Mouse (Mus musculus) erythroblast, embryonic 14.5 days (primary cell): Measurements from ENCODE around the gene Bhmt2. TPM values are rescaled to one million over a fixed set of nuclear protein-coding genes. Genes with fewer than 3 reads are reported as not detected.

ENCODE experiments used
- H3K27me3 ChIP-seq: 2 replicates; pipeline ENCODE4 v1.6.1; 2012; ENCODE audit warnings: inconsistent platforms; ENCODE audit not compliant: control insufficient read depth
- H3K36me3 ChIP-seq: 2 replicates; pipeline ENCODE4 v1.6.1; 2012; ENCODE audit warnings: mild to moderate bottlenecking, inconsistent platforms; ENCODE audit not compliant: control insufficient read depth
- H3K4me1 ChIP-seq: 2 replicates; pipeline ENCODE4 v1.6.1; 2012; ENCODE audit warnings: inconsistent platforms; ENCODE audit not compliant: control insufficient read depth
- H3K4me3 ChIP-seq: replicated peaks from 2 replicates; pipeline ENCODE3; 2012; ENCODE audit warnings: moderate library complexity, mild to moderate bottlenecking, inconsistent platforms
- H3K9me3 ChIP-seq: 2 replicates; pipeline ENCODE4 v1.6.1; 2012; ENCODE audit warnings: low read length, inconsistent platforms, mixed read lengths; ENCODE audit not compliant: control insufficient read depth
- GATA1 ChIP-seq: IDR thresholded peaks from 2 replicates; pipeline ENCODE4 v1.6.1; 2012; ENCODE audit warnings: low read length, inconsistent platforms, mixed read lengths
- TAL1 ChIP-seq: IDR thresholded peaks from 3 replicates; pipeline ENCODE4 v1.6.1; 2012; ENCODE audit warnings: low read length, inconsistent platforms, mixed read lengths
- polyA plus RNA-seq: library from polyadenylated mRNA; stranded (reverse); fragments of >175 nt; gene quantifications from 2 replicates; pipeline ENCODE4 v1.2.3, GENCODE M21; 2012

Gene Bhmt2
- polyA plus RNA-seq, 1 experiment = 0.02 TPM

- TF ChIP-seq TAL1 = no peak
- no peak for TF ChIP-seq GATA1
- H3K9me3 ChIP-seq = no peaks in the 10 kb centered on the region
- H3K4me3 ChIP-seq = no peak overlapping the region
- H3K4me1 ChIP-seq = no peaks in the 10 kb centered on the region
- H3K36me3 ChIP-seq = no peaks in the 10 kb centered on the region; the same call in 1 of the 2 replicates
- H3K27me3 ChIP-seq = no peaks in the 10 kb centered on the region
These were observed 31.6 kb upstream of the Bhmt2 start for GRCm38 (mm10) chr13:93705697-93706096.

- H3K4me3 ChIP-seq = no peak overlapping the region
- no peak for TF ChIP-seq GATA1
- no peak for TF ChIP-seq TAL1
- no peaks in the 10 kb centered on the region for H3K4me1 ChIP-seq
- no peaks in the 10 kb centered on the region; the same call in 1 of the 2 replicates for H3K36me3 ChIP-seq
- no peaks in the 10 kb centered on the region for H3K27me3 ChIP-seq
- H3K9me3 ChIP-seq = no peaks in the 10 kb centered on the region
These were observed 24.8 kb upstream of the Bhmt2 start for GRCm38 (mm10) chr13:93698866-93699265.

GRCm38 (mm10) chr13:93690821-93691220, 16.7 kb upstream of the Bhmt2 start:
- Histone ChIP-seq H3K36me3 (no peaks in the 10 kb centered on the region), H3K4me3 (no peak overlapping the region), H3K27me3 (no peaks in the 10 kb centered on the region), H3K4me1 (no peaks in the 10 kb centered on the region), H3K9me3 (no peaks in the 10 kb centered on the region)
- no peak for TF ChIP-seq GATA1
- no peak for TF ChIP-seq TAL1

- TF ChIP-seq TAL1 = no peak
- TF ChIP-seq GATA1 = no peak
- no peaks in the 10 kb centered on the region for H3K36me3 ChIP-seq
- no peaks in the 10 kb centered on the region for H3K9me3 ChIP-seq
- H3K27me3 ChIP-seq = no peaks in the 10 kb centered on the region
- no peak overlapping the region for H3K4me3 ChIP-seq
- H3K4me1 ChIP-seq = no peaks in the 10 kb centered on the region
These were observed 15.5 kb upstream of the Bhmt2 start for GRCm38 (mm10) chr13:93689566-93689965.

GRCm38 (mm10) chr13:93687321-93687720, 13.2 kb upstream of the Bhmt2 start:
- no peak for TF ChIP-seq GATA1
- no peak for TF ChIP-seq TAL1

GRCm38 (mm10) chr13:93685226-93685625, 11.1 kb upstream of the Bhmt2 start:
- no peak for TF ChIP-seq GATA1
- TF ChIP-seq TAL1 = no peak
- H3K36me3 ChIP-seq = no peaks in the 10 kb centered on the region
- no peaks in the 10 kb centered on the region for H3K27me3 ChIP-seq
- no peak overlapping the region for H3K4me3 ChIP-seq
- no peaks in the 10 kb centered on the region for H3K4me1 ChIP-seq
- no peaks in the 10 kb centered on the region for H3K9me3 ChIP-seq

More at GRCm38 (mm10) chr13:93687321-93687720, 13.2 kb upstream of the Bhmt2 start:
- no peaks in the 10 kb centered on the region for H3K27me3 ChIP-seq
- no peaks in the 10 kb centered on the region for H3K36me3 ChIP-seq
- H3K9me3 ChIP-seq = no peaks in the 10 kb centered on the region
- no peaks in the 10 kb centered on the region for H3K4me1 ChIP-seq
- no peak overlapping the region for H3K4me3 ChIP-seq

- Histone ChIP-seq H3K27me3 (no peaks in the 10 kb centered on the region), H3K4me1 (no peaks in the 10 kb centered on the region), H3K4me3 (no peak overlapping the region), H3K9me3 (no peaks in the 10 kb centered on the region), H3K36me3 (no peaks in the 10 kb centered on the region)
- TF ChIP-seq TAL1 (no peak), GATA1 (no peak)
These were observed 9.2 kb upstream of the Bhmt2 start for GRCm38 (mm10) chr13:93683336-93683735.

- H3K9me3 ChIP-seq = no peaks in the 10 kb centered on the region
- H3K27me3 ChIP-seq = peaks cover 10% of the 10 kb centered on the region
- TF ChIP-seq TAL1 (no peak), GATA1 (no peak)
- no peak overlapping the region for H3K4me3 ChIP-seq
- H3K36me3 ChIP-seq = no peaks in the 10 kb centered on the region; the same call in 1 of the 2 replicates
- no peaks in the 10 kb centered on the region for H3K4me1 ChIP-seq
These were observed 2.8 kb upstream of the Bhmt2 start for GRCm38 (mm10) chr13:93676864-93677263.

GRCm38 (mm10) chr13:93673296-93673695, 806 bp downstream of the Bhmt2 start:
- H3K27me3 ChIP-seq = peaks cover 10% of the 10 kb centered on the region
- H3K9me3 ChIP-seq = no peaks in the 10 kb centered on the region
- TF ChIP-seq GATA1 = no peak
- TF ChIP-seq TAL1 = no peak
- H3K36me3 ChIP-seq = no peaks in the 10 kb centered on the region; the same call in 1 of the 2 replicates
- H3K4me1 ChIP-seq = no peaks in the 10 kb centered on the region
- peak overlapping the region; percentile 50 for H3K4me3 ChIP-seq

GRCm38 (mm10) chr13:93672371-93672770, 1.7 kb downstream of the Bhmt2 start:
- no peak overlapping the region for H3K4me3 ChIP-seq
- no peaks in the 10 kb centered on the region for H3K4me1 ChIP-seq
- peaks cover 10% of the 10 kb centered on the region for H3K27me3 ChIP-seq
- TF ChIP-seq GATA1 = no peak
- no peak for TF ChIP-seq TAL1
- no peaks in the 10 kb centered on the region for H3K9me3 ChIP-seq
- H3K36me3 ChIP-seq = no peaks in the 10 kb centered on the region; the same call in 1 of the 2 replicates
